Mouse (Mus musculus) erythroblast, embryonic 14.5 days (primary cell): ENCODE results near the gene Hras.

ENCODE experiments used
- GATA1 ChIP-seq: IDR thresholded peaks from 2 replicates; pipeline ENCODE4 v1.6.1; 2012; ENCODE audit warnings: low read length, inconsistent platforms, mixed read lengths
- TAL1 ChIP-seq: IDR thresholded peaks from 3 replicates; pipeline ENCODE4 v1.6.1; 2012; ENCODE audit warnings: low read length, inconsistent platforms, mixed read lengths

DNA sequence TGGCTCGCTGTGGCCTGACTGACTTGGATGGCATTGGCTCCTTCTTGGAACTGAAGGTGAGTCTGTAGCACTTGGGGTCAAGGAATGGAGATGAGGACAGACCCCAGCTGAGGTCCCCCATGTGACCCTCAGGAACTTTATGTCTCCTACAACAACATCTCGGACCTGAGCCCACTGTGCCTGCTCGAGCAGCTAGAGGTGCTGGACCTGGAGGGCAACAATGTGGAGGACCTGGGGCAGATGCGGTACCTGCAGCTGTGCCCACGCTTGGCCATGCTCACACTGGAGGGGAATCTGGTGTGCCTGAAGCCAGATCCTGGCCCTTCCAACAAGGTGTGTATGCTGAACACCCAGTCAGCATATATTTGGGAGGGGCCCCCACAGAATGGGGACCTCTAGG, 11.7 kb upstream of the Hras start:
- TF ChIP-seq TAL1: no peak
- no peak for TF ChIP-seq GATA1
